Mouse (Mus musculus) forelimb bud, embryonic 11.5 days (tissue): ENCODE results near the gene Gbp4.
"Not testable (repeated sequence)": the region's sequence is repeated elsewhere in the genome, so short reads cannot be mapped to it uniquely, and the experiment has no call there.

Experiments used
- DNase-seq: peaks from one replicate; pipeline ENCODE4 v3.0.0-alpha.2; 2012; ENCODE audit warnings: low read depth, low spot score

Gene Gbp4

GRCm38 (mm10) chr5:105139409-105140088, at the start of gene Gbp4, which contains the start of the genes Gbp9 and Gbp8:
Gene Gbp4 (minus strand): TSS chr5:105139586.
Gene Gbp9 (minus strand): TSS chr5:105139539.
Gene Gbp8 (minus strand): TSS chr5:105139540.
- DNase-seq, result not testable (repeated sequence)

DNA sequence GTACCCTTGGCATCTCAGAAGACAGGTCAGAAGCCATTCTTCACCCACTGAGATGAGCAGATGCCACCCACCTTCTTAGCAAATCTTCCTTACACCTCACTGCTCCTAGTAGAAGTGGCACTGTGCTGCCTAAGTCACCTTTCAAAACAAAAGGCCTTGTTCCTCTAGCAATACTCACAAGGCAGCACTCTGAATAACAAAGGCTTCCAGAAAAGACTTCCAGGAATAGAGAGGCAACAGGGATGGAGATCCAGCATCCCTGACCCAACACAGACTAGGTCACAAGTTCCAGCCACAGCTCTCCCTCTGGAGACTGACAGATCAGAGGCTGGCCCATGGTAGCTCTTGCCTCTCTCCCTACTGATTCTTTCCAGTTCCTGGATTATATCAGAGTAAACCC, 42.1 kb upstream of the Gbp4 start:
- DNase-seq, result no peak

- DNase-seq, result no peak
Measured at GRCm38 (mm10) chr5:105156582-105156981, 17.2 kb upstream of the Gbp4 start.

GRCm38 (mm10) chr5:105154049-105154448, 14.7 kb upstream of the Gbp4 start:
- DNase-seq, result no peak

DNA sequence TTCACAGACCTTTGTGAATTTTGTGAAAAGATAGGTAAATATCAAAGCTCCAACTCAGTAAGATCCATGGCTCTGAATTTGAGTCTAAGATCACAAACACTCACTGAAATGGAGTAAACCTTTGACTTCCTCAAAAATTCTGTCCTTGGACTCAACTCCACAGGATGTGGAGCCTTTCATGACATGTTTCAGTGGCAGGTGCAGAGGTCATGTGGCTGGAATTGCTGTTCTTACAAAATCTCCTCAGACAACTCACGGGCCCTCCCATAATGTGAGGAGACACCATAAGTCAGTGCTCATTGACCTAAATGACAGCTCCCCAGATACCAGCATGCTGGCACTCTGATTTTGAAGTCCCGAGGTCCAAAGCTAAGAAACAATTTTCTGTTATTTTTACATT, 8.7 kb upstream of the Gbp4 start:
- not testable (repeated sequence) for DNase-seq

DNA sequence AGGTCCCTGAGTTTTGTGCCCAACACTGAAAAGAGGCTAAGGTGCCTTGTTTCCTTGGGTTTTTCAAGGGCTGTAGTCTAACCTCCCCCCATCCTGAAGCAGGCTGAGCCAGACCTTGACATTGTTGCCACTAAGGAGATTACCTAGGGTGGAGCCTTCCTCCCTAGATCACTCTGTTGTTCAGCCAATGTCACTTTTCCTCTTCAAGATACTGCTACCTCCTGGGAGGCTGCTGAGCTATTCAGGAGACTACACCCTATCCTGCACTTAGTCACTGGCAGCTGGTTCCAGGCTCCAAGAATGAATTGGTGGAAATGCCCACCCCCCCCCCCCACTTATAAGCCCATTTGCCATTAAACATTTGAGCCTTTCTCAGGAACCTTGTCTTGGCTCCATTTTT, 7.1 kb upstream of the Gbp4 start:
- no peak for DNase-seq

- not testable (repeated sequence) for DNase-seq
Measured at GRCm38 (mm10) chr5:105145731-105146130, 6.3 kb upstream of the Gbp4 start.

- DNase-seq, result not testable (repeated sequence)
Measured at GRCm38 (mm10) chr5:105140089-105140810, 864 bp upstream of the Gbp4 start.

DNA sequence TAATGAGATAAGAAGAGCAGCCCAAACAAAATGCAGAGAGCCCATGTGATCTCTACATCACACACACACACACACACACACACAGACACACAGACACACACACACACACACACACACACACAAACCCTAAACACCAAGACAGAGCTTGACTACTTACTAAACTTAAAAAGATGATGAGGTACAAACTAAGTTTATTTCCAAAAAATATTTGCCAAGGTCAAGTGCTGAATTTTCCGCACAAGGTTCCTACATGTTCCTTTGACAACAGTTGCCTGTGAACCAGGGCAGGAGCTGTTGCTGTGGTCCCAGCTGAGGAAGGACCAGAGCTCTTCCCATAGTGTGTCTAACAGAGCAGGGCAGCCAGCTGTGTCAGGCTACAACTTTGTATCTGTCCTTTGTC, 480 bp downstream of the Gbp4 start:
- no peak for DNase-seq

DNA sequence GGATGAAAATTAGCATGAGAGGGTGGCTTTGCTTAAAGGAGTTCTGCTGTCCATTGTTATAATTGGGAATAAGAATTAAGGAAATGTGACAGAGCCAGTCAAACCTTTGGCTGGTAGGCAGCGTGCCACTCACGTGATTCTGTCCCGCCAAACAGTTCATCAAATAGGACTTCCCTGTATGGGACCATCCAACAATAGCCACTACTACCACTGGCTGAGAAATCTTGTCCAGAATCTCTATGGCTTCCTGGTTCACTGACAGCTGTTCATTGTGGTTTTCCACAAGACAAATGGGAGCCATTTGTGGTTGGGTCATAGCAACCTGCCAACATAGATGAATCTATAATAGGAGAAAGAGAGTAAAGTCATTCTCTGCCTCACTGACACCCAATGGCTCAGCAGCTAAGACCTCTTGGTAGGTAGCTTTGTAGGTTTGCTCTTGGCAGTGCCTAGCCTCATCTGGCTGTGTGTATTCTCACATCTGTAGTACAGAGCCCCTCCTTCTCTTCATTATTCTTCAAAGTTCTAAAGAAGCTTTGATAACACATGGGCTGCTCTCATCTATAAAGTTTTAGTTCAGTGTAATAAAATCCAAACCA, 2.6 kb downstream of the Gbp4 start:
- DNase-seq, result not testable (repeated sequence)

DNA sequence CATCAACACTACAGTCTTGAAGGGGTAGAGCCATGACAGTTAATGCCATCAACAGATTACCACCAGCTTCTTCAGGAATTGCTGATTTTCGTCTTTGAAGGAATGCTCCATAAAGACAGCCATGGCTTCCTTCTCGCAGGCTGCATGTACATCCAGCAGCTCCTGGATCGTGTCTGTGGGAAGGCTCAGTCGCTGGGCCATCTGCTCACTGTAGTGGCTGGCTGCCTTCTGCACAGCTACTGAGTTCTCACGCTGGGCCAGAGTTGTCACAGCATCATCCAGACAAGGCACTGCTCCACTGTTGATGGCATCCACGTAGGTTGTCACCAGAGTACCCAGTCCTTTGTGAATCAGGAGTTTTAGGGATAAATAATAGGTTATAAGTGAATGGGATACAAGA, 17.7 kb downstream of the Gbp4 start:
- not testable (repeated sequence) for DNase-seq

DNA sequence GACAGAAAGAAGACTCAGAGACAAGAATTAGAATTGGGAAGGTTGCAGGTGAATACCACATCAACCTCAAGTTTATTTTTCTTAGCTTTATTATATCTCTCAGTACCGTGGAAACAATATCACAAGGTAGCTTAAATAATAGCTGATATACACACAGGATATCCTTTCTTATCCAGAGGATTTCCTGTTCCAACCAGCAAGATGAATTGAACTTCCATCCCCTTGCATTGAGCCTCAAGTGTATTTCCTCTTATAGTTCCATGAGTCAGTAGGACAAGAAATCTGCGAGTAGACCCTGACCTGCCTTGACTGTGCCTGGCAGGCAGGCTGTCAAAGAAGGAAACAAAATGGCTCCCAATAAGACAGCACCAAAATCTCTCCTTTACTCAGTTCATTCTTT, 23.6 kb downstream of the Gbp4 start:
- DNase-seq, result no peak

DNA sequence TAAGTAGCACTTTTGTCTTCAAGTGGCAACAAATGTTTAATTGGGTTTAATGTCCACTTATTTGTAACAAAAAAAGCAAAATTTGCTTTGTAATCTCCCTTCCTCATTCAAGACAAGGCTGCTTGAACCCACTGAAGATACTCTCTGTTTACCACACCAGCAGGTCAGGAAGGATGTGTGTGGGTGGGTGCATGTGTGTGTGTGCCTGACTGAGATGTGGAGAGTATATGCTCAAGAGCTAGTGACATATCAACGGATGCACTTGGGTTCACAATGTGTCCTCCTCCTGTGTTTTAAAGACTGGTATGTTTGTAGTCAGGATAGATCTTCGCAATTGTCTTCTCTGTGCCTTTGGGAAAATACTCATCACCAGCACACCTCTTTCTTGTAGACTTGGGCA, 24.7 kb downstream of the Gbp4 start:
- no peak for DNase-seq

GRCm38 (mm10) chr5:105113656-105114055, 25.7 kb downstream of the Gbp4 start:
- DNase-seq, result no peak

DNA sequence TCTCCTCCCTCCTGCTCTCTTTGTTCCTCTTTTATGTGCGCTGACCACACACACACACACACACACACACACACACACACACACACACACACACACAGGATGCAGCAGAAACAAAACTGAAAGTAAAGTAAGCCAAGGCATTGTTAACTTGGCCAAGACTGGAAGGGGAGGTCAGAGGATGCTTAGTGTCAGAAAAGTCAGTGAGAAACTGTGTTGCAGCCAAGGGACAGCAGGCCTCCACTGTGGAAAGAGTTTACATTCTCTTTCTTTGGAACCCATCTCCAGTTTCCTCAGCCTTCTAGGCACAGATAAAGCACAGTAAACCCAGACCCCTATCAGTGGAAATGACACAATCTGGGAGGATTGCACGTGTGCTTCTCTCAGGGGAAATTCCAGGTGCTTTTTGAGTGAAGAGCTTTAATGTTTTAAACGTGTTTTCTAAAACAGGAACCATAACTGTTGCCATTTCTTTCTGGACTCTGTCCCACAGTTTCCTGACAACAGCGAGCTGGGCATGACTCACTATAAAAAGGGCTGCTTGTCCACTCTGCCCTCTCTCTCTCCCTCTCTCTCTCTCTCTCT, 29.0 kb downstream of the Gbp4 start:
- DNase-seq, result not testable (repeated sequence)

DNA sequence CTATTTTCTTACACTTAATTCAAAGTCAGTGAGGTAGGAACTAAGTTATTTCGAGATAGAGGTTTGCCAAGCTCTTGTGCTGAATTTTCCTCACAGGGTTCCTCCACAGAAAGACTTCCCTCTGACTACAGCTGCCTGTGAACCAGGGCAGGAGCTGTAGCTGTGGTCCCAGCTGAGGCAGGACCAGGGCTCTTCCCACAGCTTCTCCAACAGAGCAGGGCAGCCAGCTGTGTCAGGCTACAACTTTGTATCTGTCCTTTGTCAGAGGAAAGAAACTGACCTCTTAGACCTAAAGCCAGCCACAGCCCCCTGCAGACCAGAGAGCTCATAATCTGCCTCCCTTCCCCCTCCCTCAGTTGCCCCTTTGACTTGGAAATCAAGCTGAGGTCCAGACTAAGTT, 29.6 kb downstream of the Gbp4 start:
- DNase-seq, result not testable (repeated sequence)

- not testable (repeated sequence) for DNase-seq
Measured at GRCm38 (mm10) chr5:105105689-105106088, 33.7 kb downstream of the Gbp4 start.

- DNase-seq, result no peak
Measured at GRCm38 (mm10) chr5:105081900-105082299, 57.5 kb downstream of the Gbp4 start.

- DNase-seq, result not testable (repeated sequence)
Measured at GRCm38 (mm10) chr5:105068356-105068755, 71.0 kb downstream of the Gbp4 start.
